Mouse (Mus musculus) A20 (cell line): ENCODE measurements around the gene Rbm15b.

ENCODE experiments used
- DNase-seq: peaks from one replicate; pipeline ENCODE4 v3.0.0-alpha.2; 2011; ENCODE audit warnings: low read depth, low spot score

Gene Rbm15b

DNA sequence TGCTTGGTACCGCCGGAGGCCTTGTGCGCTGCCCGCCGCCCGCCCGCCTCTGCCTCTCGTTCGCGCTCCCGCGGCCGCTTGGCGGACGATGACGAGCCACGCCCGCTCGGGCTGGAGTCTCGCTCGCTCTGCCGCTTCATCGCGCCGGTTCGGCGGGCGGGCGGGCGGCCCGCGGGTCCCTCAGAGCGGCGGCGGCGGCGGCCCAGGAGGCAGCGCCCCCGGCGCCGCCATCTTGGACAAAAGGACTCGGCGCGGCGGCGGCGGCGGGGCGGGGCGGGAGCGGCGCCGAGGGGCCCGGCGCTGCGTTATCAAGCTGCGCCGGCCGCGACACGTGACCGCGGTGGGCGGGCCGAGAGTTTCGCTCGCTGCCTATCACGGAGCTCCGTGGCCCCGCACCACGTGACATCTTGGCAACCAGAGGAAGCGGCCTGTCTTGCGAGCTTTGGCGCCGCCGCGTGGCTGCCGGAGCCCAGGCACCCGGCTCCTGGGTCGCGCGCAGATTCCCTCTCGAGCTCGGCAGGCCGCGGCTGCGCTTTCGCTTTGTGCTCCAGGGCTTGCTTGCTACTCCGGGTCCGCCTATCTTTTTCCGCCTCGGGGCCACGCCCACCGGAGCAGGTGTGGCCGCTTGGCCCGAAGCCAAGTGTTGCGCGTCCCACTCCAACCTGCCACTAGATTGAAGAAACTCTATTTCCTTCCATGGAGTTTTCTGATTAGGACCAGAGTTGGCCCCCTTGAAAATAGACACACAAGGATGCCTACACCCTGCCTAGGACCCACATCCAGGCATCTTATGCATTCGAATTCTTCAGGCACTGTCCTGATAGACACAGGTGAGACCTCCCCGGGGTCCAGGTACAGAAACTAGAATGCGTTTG, at the start of gene Rbm15b:
Gene Rbm15b, minus strand, starts transcription at position 601 of the 875 bp plus-strand sequence.
- peak; percentile 99 for DNase-seq

DNA sequence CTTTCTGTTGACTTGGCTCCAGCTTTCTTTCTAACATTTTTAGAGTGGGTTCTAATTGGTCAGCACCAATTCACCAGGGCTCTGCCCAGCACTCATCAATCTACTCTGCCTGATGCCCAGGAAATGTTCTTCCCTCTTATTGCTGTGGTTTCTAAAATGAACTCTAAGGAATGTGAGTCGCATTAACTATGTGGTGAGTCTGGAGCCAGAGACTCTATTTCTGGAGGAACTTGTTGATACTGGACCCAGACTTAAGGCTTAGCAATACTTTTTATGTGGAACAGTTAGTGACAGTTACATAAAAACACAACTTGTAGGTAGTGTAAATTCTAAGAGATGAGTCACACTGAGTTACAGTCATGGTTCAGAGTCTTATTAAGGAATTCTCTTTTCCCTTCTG, 47.8 kb upstream of the Rbm15b start:
- no peak for DNase-seq

DNA sequence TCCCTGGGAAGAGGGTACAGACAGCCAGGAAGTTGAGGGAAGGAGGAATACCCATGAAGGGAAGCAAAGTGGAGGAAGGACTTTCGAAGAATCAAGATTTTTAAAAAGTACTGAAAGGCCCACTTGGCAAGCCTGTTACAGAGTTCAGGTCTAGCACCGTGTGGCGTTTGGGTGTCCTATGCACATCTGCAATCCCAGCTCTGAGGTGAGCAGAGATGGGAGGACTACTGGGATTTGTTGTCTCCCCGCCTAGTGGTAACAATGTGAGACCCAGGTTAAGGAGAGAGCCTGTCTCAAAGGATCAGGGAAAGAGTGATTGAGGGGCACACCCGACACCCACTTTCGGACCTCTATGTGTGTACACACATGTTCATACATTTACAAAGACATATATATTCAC, 27.6 kb upstream of the Rbm15b start:
- DNase-seq, result no peak

DNA sequence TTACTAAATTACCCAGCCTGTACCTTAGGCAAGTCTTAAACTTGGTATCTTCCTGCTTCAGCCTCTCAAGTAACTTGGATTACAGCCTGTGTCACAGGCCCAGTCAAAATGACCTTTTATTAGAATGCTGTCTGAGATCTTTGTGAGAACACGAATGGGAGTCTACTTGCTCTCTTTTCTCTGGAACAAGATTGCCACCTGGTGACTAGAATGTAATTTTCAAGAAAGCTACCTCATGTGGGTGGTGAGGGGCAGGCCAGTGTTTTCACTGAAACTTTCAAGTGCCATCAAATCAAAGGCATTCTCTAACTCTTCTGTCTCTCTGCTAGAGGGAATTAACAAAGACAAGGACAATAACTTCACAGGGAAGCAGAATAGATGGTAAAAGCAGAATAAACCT, 26.5 kb upstream of the Rbm15b start:
- DNase-seq, result peak; percentile 30

DNA sequence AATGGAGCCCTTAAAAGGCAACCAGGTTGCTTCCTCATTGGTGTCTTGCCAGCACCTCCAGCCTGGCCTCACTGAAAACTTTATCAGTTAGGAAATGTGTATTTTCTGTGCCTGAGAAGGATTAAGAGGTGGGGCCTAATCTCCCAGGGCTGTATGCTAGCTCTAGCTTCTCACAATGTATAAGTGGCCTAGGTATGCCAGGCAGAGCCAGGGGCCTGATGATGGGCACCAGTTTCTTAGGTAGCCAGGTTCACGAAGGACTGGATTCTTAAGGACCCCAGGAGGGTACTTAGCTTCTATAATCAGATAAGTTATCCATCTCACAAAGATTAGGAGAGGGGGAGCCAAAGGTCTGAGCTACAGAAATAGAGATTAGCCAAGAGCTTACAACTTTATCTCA, 24.4 kb upstream of the Rbm15b start:
- DNase-seq, result no peak

DNA sequence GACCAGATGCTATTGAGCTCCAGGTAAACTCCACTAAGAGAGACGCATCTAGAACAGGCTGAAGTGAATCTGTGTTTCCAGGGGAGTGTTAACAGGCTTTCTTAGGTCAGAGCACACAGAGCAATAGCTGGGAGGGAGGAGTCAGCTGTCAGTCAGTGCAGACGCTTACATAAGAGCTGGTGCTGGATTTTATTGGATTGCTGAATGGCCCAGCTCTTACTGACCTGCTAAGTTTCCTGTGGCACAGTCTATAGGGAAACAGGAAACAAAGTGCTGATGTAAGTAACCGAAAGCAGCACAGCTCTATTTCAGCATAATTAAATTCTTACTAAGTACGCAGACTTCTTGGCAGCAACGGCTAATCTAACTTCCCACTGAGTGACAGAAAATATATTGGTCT, 21.5 kb upstream of the Rbm15b start:
- DNase-seq, result no peak

DNA sequence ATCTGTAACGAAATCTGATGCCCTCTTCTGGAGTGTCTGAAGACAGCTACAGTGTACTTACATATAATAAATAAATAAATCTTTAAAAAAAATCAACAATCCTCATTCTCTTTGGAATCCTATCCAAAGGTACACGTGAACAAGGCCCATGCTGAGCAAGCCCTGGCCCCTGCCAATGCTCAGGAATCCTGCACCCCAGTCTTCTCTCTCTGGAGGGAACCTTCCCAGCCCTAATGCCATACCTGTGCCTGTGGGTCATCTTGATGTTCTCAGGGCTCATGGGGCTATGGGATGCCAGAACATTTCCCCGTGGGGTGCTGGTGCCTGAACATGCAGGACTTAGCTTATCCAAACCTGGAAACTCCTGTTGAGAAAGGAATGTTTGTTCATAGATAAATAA, 20.9 kb upstream of the Rbm15b start:
- no peak for DNase-seq

DNA sequence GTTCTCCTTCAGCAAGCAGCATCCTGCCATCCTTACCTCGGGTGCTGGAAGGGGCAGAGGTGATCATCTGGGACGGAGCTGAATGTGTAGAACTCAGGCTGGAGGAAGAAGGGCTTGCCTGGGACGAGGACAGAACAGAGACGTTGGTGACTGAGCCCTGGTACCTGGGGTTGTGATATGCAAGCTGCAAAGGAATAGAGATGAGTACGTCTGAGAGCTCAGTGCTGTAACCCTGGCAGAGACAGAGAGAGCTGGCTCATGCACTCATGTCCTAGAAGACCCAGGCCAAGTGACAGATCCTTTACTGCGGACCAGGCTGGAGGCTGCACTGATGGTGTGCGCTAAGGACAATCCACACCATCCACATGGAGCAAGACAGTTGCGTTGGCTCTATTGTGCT, 19.4 kb upstream of the Rbm15b start:
- no peak for DNase-seq

DNA sequence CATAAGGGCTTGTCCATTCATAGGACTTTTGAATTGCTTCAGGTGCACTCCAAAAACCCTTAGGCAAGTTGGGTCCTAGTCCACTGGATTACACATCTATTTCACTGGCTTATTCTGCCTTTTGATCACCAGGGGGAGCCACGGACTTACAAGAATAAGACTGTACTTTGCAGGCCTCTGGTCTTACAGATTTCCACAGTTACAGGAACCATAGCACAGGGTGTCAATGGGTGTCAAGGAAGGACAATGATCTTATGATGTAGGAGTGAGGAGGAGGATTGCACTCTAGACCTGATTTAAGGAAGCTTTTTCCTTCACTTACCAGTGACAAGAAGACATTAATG, 16.5 kb upstream of the Rbm15b start:
- peak; percentile 63 for DNase-seq

DNA sequence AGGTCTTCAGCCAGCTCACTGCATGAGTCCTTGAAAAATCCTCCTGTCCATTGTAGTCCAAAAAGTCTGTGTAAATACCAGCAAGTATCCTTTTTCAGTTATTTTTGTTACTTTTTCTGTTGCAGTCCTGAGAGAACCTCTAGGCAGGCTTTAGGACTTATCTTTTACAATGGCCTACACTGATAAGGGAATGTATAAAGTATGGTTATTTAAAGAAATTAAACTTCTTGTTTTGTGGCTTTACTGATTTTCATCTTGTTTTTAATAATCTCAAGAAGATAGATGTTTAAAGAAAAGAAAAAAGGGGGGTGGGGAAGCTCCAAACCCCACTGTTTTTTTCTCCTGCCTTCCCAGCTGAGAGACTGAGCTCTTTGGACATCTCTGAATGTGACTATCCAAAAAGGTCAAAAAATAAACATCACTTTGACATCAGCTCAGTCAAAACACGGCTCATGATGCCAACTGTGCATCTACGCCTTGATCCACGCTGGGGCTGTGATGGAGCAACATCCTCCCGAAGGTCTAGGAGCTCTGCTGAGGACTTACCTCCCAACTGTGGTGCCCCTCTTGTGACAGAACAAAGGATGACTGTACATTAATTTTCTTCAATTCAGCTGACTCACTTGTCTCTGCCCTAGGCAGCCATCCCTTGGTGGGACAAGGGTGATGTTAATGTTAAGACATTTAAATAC, 16.0 kb upstream of the Rbm15b start:
- DNase-seq, result no peak

DNA sequence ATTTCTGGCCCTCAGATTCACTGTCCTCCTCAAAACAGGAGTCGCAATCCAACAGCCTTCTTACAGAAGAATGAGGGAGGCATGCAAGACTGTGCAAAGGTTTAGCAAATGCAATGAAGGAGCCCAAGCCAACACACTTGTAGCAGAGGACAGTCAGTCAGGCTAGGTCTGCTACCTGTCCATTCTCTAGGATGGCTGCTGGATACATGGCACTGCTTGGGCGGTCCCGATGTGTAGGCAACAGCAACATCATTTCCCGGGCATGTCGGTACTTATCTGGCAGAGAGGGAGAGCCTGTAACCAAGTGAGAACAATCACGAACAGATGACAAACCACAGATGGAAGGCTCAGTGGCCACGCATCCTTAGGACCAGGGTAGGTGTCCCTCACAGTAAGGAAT, 14.4 kb upstream of the Rbm15b start:
- DNase-seq, result no peak

DNA sequence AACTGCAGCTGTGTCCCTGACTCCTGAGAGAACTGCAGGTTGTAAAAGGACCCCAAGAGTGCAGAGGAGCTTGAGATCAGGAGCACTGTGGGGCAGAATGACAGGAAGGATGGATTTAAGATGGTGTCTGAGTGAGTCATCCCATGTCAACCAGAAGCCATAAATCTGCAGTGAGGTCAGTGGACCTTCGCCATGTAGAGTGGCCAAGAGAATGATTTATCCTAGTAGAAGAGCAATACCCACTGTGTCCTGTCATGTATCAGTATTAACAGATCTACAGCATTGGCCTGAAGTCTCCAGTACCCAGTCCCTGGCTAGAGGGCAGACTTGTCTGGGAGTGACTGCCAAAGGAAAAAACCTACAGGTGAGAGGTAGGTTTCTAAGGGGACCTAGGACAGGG, 11.7 kb upstream of the Rbm15b start:
- no peak for DNase-seq

DNA sequence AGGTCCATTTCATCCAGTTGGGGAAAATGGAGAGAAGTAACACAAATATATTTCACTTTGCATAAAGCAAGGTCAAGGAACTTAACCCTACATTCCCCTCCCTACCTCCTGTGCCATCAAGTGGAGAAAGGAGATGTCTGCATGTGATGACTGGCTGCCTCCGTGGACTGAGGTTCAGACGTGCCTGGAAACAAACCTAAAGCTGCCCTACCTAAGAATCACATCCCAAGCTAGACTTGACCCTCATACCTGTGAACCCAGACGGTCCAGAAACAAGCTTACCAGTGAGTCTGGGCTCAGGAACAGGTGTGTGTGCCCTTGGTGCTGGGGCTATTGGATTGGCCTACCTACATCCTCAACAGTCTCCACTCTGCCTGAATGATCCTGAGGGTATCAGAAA, 6.1 kb upstream of the Rbm15b start:
- peak; percentile 30 for DNase-seq

DNA sequence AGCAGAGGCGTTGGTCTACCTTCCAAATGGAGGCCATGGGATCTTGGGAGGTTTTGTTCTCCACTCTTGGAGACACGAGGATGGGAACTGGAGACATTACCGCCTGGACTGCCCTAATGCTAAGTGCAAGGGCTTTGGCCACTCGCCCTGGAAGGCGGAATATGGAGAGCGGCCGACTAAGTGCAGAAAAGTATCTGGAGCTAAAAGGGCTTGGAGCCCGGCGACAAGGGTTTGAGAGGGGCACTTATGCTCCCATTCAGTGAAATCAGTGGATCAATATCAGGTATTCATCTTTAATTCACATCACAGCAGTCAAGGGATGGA, 5.3 kb upstream of the Rbm15b start:
- DNase-seq, result no peak

DNA sequence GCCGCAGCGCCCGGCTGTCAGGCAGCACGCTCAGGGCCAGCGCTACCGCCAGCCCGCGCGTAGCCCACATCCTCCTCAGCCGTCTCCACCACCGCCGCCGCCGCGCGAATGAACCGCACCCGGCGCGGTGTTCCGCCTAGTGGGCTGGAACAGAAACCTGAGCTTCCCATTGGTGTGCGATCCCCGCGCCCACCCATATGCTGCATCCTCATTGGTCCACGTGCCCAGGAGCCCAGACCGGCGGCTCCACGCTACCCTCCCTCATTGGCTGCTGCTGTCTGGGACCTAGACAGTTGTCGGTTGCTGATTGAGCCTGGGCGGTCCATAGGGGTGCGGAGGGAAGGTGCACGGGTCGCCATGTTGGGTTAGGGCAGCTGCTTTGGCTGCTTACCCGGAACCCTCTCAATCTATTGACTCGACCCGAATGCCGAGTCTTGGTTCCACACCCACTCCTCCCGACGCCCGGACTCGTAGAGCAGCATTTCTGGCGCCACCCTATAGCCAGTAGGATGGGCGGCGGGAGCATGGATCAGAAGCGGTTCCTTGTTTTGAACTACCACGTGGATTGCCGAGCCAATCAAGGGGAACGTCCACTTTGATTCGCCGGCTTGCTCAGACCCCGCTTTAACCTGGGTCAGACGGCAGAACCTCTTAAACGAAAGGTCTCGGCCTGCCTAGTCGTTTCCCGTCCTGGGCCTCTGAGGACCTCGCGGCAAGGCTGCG, 4.8 kb upstream of the Rbm15b start, which contains the start of gene Manf:
Gene Manf, minus strand, starts transcription at position 151 of the 723 bp plus-strand sequence.
- peak; percentile 99 for DNase-seq

DNA sequence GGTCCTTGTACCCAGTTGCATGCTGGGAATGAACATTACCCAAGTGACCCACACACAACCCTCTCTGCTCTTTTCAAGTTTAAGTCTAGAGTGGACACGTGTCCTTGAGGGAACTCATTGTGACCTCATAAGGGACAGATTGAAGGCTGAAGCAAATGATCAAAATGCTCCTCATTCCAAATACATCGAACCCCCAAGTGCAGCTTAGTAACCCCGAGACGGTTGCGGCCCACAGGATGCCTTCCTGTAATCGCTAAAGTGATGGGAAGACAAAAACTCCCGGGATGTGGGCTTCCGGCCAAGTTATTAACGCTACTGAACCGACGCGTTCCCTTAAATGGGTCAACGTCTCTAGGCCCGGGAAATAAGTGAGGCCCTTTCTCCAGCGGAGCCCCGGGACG, 4.1 kb upstream of the Rbm15b start:
- peak; percentile 57 for DNase-seq

DNA sequence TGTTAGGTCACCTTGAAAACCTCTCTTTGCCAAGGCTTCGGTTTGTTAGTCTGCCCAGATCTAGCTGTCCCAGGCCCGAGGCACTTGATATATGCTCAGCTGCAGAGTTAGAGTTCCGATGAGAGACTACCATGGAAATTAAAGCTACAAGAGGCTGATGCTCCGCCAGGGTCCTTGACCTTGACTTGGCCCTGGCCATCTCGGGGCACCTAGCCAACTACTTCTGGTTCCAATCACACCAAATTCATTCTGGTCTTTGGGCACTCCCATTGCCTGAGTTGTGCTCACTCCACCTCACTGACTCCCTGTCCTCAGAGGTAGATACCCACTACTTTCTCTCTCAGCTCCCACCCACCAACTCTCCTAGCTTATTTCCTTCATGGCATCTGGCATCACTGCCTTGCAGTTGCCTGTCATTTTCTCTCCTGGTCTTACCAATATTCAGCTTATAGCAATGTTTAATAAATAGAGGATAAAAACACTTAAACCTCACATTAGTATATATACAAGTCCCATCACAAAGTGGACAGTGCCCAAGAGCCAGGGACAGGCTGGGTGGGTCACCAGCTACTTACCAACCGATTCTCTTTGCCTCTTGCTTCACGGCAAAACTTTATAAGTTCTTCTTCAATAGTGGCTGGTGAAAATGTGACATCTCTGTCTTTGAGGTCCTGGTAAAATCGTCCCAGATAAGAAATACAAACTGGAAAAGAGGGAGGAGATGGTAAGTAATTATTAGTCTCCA, 3.4 kb upstream of the Rbm15b start:
- DNase-seq, result no peak

DNA sequence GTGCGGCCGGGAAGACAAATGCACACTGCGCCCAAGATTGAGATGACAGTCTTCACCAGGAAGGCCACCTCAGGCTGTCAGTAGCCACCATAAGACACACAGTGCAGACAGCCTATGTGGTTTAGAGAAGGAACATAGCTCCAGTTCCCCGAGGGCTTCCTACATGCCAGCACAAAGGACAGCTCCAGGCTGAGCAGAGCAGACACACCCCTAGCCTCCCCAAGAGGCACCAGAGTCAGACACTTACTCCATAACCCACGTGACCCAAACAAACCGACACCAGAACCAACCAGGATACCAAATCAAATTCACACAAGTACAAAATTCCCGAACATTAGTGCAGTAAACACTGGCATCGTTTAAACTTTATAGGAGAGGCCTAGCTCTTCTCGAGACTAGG, 2.1 kb upstream of the Rbm15b start:
- no peak for DNase-seq

DNA sequence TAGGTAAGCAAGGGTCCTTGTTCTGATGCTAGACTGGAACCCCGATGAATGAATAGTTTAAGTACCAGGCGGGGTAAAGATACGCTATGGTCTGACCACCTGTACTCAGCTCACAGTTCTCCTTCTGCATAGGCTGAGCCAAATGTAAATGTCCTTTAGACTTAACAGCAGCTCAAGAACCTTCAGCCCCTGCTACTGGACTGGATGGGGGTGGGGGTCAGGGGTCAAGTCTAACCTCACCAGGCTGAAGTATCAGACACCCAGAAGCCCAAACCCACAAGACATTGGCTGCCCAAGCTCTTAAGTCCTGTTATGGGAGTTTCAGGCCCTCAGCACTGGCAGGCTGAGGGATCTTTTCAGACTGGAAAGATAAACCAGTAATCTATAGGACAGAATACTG, 1.1 kb upstream of the Rbm15b start:
- no peak for DNase-seq

DNA sequence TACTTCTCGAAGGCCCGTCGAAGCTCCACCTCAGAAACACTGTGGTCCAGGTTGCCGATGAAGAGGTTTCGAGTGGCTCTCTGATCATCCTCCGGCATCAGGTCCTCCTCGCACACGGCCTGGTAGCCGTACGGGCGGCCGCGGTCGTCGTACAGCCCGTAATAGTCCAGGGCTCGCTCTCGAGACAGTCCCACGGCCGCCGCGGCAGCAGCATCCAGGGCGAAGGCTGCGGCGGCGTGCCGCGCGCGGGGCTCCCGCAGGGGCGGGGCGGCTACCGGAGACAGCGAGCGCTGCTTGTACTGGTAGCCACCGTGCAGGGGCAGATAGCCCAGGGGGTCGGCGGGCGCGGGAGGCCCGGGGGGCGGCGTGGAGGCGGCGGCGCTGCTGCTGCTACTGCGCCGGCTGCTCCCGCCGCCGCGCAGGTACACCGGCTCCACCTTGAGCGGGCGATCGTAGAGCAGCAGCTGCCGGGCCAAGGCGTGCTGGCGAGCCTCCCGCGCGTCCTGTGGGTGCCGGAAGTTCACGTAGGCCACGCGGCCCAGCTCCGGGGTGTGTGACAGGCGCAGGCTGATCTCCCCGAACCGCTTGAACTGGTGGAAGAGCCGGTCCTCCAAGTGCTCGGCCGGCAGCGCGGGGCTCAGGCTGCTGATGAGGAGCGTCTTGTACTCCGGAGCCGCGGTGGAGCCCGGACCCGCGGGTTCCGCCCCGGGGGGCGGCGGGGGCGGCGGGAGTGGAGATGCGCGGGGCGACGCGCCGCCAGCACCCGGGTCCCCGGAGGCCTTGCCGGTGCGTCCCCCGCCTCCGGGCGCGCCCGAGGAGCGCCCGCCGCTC, 1.1 kb downstream of the Rbm15b start:
- peak; percentile 62 for DNase-seq
